Mouse (Mus musculus): ENCODE data around the gene Lrrfip1. TPM values are rescaled to one million over a fixed set of nuclear protein-coding genes. Genes with fewer than 3 reads are reported as not detected.

Lrrfip1 gene
- polyA plus RNA-seq, 1 experiment = 13.8 TPM

DNA sequence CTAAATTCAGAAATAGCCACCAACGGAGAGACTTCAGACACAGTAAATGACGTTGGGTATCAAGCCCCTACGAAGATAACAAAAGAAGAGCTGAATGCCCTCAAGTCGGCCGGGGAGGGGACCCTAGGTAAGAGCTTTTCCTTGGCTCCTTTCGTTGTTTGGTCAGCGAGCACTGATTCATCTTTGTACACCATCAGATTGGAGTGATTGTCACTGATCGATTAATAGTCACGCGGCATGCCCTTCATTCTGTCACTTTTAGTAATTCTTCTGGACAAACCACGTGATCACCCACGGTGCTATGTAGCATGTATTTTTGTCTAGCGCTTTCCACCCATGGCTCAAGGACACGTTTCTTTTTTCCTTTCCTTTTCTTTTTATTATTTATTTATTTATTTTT, 113.6 kb downstream of the Lrrfip1 start:
- H3K4me1 ChIP-seq (ENCODE audit: control insufficient read depth, insufficient read depth, insufficient read length, low read length) = no peaks in the 10 kb centered on the region
- no peak overlapping the region for H3K4me3 ChIP-seq (ENCODE audit: insufficient read depth, low read depth, low read length)
- no peak overlapping the region for H3K27ac ChIP-seq (replicated peaks; ENCODE audit: low read depth, low read length)

DNA sequence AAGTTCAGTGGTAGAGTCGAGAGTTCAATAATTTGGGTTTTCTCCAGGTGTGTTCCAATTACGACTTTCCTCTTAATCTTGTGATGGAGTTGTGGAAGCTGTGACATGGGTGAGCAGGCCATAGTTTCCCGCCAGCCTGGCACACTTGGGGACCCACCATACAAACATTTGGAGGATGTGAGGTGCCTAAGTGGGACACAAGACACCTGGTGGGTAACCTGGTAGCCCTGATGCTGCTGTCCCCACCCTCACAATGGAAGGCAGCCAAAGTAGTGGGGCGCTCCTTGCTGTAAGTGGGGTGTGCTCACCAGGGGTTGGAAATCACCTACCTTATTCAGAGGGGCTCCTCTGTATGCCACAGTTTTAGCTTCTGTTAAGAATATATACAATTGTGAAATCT, 114.1 kb downstream of the Lrrfip1 start:
- H3K4me1 ChIP-seq (ENCODE audit: control insufficient read depth, insufficient read depth, insufficient read length, low read length) = no peaks in the 10 kb centered on the region
- H3K4me3 ChIP-seq (ENCODE audit: insufficient read depth, low read depth, low read length) = no peak overlapping the region
- no peak overlapping the region for H3K27ac ChIP-seq (replicated peaks; ENCODE audit: low read depth, low read length)

DNA sequence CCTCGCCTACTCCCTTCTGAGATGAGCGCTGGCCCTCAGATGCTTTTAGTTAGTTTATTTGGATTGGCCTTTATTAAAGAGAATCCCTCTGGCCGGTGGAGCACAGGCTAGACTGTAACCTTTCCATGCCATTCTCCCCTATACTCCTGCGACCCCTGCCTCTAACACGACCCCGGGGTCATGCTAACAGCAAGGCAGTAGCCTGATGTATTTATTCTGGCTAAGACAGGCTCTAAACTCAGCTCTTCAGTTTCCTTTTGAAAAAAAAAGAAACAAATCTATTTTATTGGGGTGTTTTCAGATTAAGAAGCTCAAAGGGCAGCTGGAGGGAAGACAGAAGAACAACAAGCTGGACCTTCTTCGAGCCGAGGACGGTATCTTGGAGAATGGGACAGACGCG, 123.6 kb downstream of the Lrrfip1 start:
- Histone ChIP-seq H3K27ac (replicated peaks; ENCODE audit: low read depth, low read length) (no peak overlapping the region), H3K4me3 (ENCODE audit: insufficient read depth, low read depth, low read length) (no peak overlapping the region), H3K4me1 (ENCODE audit: control insufficient read depth, insufficient read depth, insufficient read length, low read length) (no peaks in the 10 kb centered on the region)

DNA sequence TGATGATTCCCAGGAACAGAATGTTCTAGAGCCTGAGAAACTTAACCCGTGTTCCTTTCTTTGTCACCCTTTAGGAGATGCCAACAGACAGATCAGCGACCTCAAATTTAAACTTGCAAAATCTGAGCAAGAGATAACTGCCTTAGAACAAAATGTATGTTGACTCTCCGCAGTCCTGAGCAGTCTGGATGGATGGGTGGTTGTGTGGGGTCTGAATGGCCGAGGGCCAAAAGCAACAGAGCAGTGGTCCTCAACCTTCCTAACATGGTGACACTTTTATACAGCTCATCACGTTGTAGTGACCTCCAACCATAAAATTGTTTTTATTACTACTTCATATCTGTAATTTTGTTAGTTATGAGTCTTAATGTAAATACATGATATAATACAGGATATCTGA, 124.5 kb downstream of the Lrrfip1 start:
- Histone ChIP-seq H3K4me1 (ENCODE audit: control insufficient read depth, insufficient read depth, insufficient read length, low read length) (no peaks in the 10 kb centered on the region), H3K27ac (replicated peaks; ENCODE audit: low read depth, low read length) (no peak overlapping the region), H3K4me3 (ENCODE audit: insufficient read depth, low read depth, low read length) (no peak overlapping the region)

DNA sequence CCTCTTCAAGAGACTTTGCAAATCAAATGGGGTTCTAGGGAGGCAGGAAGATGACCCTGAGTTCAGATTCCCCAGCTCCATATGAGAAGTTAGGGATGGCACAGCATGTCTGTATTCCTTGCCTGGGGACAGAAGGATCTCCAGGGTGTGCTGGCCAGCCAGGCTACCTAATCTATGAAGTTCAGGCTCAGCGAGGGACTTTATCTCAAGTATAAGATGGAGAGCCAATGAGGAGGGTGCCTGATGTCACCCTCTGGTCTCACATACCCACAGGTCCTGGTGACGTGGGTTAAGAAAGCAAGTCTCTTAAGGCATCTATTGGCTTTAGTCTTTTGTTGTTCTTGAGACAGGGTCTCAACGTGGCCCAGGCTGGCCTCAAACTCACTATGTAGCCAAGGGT, 124.9 kb downstream of the Lrrfip1 start:
- no peak overlapping the region for H3K27ac ChIP-seq (replicated peaks; ENCODE audit: low read depth, low read length)
- no peak overlapping the region for H3K4me3 ChIP-seq (ENCODE audit: insufficient read depth, low read depth, low read length)
- H3K4me1 ChIP-seq (ENCODE audit: control insufficient read depth, insufficient read depth, insufficient read length, low read length) = no peaks in the 10 kb centered on the region

DNA sequence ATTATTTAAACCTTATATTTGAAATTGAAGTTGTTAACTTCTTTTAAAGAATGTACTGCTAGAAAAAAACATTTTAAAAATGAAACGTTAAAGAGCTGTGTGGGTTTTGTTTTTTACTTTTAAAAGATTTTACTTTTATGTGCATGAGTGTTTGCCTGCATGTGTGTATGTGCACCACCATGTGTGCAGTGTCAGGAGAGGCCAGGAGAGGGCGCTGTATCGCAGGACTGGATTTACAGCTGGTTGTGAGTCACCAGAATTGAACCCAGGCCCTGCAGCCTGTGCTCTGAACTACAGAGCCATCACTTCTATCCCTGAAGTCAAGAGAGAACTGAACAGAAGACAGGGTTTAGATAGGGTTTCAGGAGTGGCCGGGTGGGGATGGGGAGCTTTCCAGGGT, 130.3 kb downstream of the Lrrfip1 start:
- H3K27ac ChIP-seq (replicated peaks; ENCODE audit: low read depth, low read length) = no peak overlapping the region
- H3K4me1 ChIP-seq (ENCODE audit: control insufficient read depth, insufficient read depth, insufficient read length, low read length) = no peaks in the 10 kb centered on the region
- no peak overlapping the region for H3K4me3 ChIP-seq (ENCODE audit: insufficient read depth, low read depth, low read length)

- Histone ChIP-seq H3K27ac (replicated peaks; ENCODE audit: low read depth, low read length) (no peak overlapping the region), H3K4me3 (ENCODE audit: insufficient read depth, low read depth, low read length) (no peak overlapping the region), H3K4me1 (ENCODE audit: control insufficient read depth, insufficient read depth, insufficient read length, low read length) (no peaks in the 10 kb centered on the region)
These were observed 138.5 kb downstream of the Lrrfip1 start for GRCm38 (mm10) chr1:91137036-91137435.

DNA sequence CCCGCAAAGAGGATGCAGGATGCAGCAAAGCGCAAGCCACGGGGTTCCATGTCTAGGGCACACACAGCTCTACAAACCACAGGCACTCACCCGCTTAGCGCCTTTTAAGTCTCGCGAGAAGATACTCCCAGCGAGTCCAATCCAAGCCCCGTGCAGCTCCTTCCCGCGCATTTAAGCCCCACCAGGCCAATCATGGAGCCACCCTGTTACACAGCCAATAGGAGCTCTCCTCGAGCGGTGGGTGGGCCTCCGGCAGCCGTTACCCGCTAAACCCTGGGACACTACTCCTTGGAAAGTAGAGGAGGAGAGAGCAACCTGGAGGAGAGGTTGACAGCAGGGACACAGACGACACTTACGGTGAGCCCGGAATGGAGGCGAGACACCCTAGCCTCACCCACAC, 146.3 kb downstream of the Lrrfip1 start, which contains the start of gene Rbm44:
TSS of gene Rbm44 (plus strand) at position 277 of the 400 bp plus-strand sequence.
- H3K4me3 ChIP-seq (ENCODE audit: insufficient read depth, low read depth, low read length) = no peak within 1 kb of the TSS
- no peak within 1 kb of the TSS for H3K27ac ChIP-seq (replicated peaks; ENCODE audit: low read depth, low read length)
- H3K4me1 ChIP-seq (ENCODE audit: control insufficient read depth, insufficient read depth, insufficient read length, low read length) = no peaks in the 10 kb centered on the region

- no peak overlapping the region for H3K4me3 ChIP-seq (ENCODE audit: insufficient read depth, low read depth, low read length)
- H3K4me1 ChIP-seq (ENCODE audit: control insufficient read depth, insufficient read depth, insufficient read length, low read length) = no peaks in the 10 kb centered on the region
- H3K27ac ChIP-seq (replicated peaks; ENCODE audit: low read depth, low read length) = no peak overlapping the region
These were observed 153.0 kb downstream of the Lrrfip1 start for GRCm38 (mm10) chr1:91151509-91151908.

- H3K27ac ChIP-seq (replicated peaks; ENCODE audit: low read depth, low read length) = no peak overlapping the region
- no peaks in the 10 kb centered on the region for H3K4me1 ChIP-seq (ENCODE audit: control insufficient read depth, insufficient read depth, insufficient read length, low read length)
- H3K4me3 ChIP-seq (ENCODE audit: insufficient read depth, low read depth, low read length) = no peak overlapping the region
These were observed 168.3 kb downstream of the Lrrfip1 start for GRCm38 (mm10) chr1:91166798-91167197.

GRCm38 (mm10) chr1:91169157-91169556, 170.6 kb downstream of the Lrrfip1 start:
- no peaks in the 10 kb centered on the region for H3K4me1 ChIP-seq (ENCODE audit: control insufficient read depth, insufficient read depth, insufficient read length, low read length)
- no peak overlapping the region for H3K4me3 ChIP-seq (ENCODE audit: insufficient read depth, low read depth, low read length)
- H3K27ac ChIP-seq (replicated peaks; ENCODE audit: low read depth, low read length) = no peak overlapping the region

- no peak overlapping the region for H3K27ac ChIP-seq (replicated peaks; ENCODE audit: low read depth, low read length)
- H3K4me3 ChIP-seq (ENCODE audit: insufficient read depth, low read depth, low read length) = no peak overlapping the region
These were observed 176.3 kb downstream of the Lrrfip1 start for GRCm38 (mm10) chr1:91174796-91175195.

GRCm38 (mm10) chr1:91176026-91176425, 177.5 kb downstream of the Lrrfip1 start:
- no peak overlapping the region for H3K4me3 ChIP-seq (ENCODE audit: insufficient read depth, low read depth, low read length)
- no peaks in the 10 kb centered on the region for H3K4me1 ChIP-seq (ENCODE audit: control insufficient read depth, insufficient read depth, insufficient read length, low read length)
- no peak overlapping the region for H3K27ac ChIP-seq (replicated peaks; ENCODE audit: low read depth, low read length)

More at GRCm38 (mm10) chr1:91174796-91175195, 176.3 kb downstream of the Lrrfip1 start:
- H3K4me1 ChIP-seq (ENCODE audit: control insufficient read depth, insufficient read depth, insufficient read length, low read length) = no peaks in the 10 kb centered on the region

GRCm38 (mm10) chr1:91176871-91177270, 178.3 kb downstream of the Lrrfip1 start:
- Histone ChIP-seq H3K4me3 (ENCODE audit: insufficient read depth, low read depth, low read length) (no peak overlapping the region), H3K27ac (replicated peaks; ENCODE audit: low read depth, low read length) (no peak overlapping the region), H3K4me1 (ENCODE audit: control insufficient read depth, insufficient read depth, insufficient read length, low read length) (no peaks in the 10 kb centered on the region)
